Mouse (Mus musculus) thymus, postnatal 36 days (tissue): ENCODE data around the gene Ddx56.
A peak's percentile ranks its signal among the peaks of the same experiment; 100 is the strongest.

ENCODE experiments used
- DNase-seq, 2 experiments: peaks; one replicate each; pipeline ENCODE4 v3.0.0; 2022; ENCODE audit warnings: mixed read lengths in 2 of 2

Ddx56 gene

DNA sequence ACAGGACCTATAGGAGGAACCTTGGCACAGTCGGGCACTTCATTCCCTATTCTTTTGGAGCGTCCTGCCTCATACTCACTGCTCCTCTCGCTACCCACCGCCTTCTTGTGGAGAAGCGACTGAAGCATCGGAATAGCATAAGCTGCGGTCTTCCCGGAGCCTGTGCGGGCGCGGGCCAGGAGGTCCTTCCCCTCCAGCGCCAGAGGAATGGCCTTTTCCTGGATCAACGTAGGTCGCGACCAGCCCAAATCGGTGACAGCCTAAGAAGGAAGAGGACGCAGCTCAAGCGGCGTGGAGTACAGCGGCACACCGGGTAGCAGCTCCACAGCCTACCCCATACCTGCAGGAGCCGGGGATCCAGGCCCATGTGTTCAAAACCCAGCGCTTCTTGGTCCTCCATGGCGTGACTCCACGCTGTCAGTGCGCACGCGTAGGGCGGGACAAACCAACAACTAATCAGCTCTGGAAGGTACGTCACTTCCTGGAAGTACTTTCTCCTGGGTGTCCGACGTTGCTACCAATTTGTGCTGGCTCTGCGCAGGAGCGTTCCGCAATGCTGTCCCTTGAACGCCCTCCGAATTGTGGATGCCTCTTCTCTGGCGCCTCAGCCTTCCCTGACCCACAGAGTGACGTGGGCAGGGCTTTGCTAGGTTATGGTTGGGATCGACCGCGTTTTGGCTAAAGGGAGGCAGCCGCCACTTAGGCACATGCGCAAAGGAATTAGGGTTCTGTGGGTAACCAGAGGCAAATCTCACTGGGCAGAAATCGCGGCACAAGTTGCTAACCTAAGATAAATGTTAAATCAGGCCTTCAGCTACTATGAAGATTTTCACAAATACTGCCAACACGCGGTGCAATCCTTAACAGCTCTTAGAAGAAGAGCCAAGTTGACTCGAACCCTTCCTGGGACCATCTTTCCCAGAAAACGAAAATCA, at the start of gene Ddx56:
Gene Ddx56 (minus strand): TSS at position 453 of the 935 bp plus-strand sequence.
- DNase-seq, result peak; percentile 86 to 89

DNA sequence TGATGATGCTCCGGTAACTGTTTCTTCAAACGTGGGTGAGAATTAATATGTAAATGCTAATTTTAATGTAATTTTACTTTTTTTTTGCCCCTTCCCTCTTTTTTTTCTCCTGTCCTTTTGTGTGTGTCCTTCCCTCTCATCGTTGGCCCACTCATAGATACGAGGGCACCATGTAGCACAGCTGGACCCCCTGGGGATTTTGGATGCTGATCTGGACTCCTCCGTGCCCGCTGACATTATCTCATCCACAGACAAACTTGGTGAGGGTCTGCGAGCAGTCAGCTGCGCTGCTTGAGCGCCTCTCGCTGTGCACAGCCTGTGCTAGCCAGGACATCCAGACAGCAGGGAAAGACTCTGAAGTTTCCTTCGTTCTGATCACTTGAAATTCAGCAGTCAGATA, 49.2 kb upstream of the Ddx56 start:
- no peak for DNase-seq

DNA sequence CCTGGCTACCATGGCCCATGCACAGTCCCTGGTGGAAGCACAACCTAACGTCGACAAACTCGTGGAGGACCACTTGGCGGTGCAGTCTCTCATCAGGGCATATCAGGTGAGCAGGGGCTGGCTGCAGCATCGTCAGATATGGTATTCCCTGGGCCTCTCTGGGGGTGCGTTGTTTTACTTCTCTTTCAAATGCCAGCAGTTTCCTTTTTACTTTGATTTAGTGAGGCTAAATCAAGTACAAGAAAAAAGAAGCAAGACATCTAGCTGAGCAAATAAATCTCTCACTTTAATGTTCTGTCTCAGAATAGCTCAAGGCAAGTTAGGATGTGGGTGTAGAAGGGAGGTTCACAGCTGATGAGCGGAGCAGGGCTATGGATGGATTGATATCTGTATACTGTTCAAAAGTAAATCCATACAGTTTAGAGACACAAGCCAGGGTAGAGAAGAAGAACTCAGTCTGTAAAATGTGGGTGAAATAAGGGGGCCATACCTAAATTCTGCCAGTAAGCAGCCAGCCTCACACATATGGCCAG, 46.4 kb upstream of the Ddx56 start:
- DNase-seq, result no peak

- DNase-seq, result no peak
Observed at GRCm38 (mm10) chr11:6308181-6308580, 40.6 kb upstream of the Ddx56 start.

GRCm38 (mm10) chr11:6305943-6306430, 38.4 kb upstream of the Ddx56 start:
- no peak for DNase-seq

DNA sequence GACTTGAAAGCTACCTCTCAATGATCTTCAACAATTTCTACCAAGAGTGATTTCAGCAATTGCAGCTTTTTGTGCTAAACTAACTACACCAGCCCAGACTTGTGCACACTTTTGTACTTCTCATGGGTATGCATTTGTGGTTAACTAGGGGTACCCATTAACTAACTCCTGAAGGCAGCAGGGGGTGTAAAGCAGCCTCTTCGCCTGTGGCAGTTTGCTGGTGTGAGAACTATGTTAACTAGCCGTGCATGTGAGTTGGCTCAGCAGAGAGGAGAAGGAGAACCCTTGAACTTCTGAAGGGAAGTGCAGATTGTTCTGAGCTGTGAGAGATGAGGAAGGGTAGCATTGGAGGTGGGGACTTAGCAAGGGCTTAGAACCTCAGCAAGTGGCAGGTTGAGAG, 35.2 kb upstream of the Ddx56 start:
- no peak for DNase-seq

- no peak for DNase-seq
Observed at GRCm38 (mm10) chr11:6299435-6299834, 31.9 kb upstream of the Ddx56 start.

- DNase-seq, result no peak
Observed at GRCm38 (mm10) chr11:6296077-6296476, 28.5 kb upstream of the Ddx56 start.

DNA sequence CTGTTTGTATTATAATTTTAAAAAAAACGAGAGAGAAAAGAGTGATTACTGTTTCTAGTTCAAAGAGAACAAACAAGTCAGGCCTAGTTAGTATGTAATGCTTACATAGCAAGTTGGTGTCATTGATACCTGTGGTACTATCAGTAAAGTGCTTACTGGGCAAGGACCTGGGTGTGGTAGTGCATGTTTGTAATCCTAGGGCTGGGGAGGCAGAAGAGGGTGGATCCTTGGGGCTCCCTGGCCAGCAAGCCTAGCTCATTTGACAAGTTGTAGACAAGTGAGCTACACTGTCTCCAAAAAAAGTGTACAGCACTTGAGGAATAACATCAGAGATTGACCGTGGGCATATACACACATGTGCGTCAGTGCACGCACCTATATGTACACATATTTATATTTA, 27.1 kb upstream of the Ddx56 start:
- DNase-seq, result no peak

DNA sequence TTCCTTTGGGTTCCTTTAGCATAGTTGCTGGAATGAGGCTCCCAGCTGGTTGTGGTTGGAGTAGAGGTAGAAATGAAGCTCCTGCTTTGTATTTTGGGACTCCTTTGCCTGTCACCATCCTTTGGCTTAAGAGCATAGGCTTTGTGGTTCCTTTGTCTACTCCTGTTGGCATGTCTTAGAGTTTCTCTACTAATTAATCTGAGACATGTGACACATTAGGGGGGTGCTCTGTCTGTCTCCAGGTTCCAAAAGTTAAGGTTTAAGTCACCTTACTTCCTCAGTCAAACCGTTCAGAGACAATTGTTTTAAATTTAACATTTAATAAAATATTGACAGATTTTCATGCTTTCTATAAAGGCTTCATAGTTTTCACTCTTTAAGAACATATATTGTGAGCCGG, 26.0 kb upstream of the Ddx56 start:
- DNase-seq, result no peak

- no peak for DNase-seq
Observed at GRCm38 (mm10) chr11:6292988-6293349, 25.4 kb upstream of the Ddx56 start.

DNA sequence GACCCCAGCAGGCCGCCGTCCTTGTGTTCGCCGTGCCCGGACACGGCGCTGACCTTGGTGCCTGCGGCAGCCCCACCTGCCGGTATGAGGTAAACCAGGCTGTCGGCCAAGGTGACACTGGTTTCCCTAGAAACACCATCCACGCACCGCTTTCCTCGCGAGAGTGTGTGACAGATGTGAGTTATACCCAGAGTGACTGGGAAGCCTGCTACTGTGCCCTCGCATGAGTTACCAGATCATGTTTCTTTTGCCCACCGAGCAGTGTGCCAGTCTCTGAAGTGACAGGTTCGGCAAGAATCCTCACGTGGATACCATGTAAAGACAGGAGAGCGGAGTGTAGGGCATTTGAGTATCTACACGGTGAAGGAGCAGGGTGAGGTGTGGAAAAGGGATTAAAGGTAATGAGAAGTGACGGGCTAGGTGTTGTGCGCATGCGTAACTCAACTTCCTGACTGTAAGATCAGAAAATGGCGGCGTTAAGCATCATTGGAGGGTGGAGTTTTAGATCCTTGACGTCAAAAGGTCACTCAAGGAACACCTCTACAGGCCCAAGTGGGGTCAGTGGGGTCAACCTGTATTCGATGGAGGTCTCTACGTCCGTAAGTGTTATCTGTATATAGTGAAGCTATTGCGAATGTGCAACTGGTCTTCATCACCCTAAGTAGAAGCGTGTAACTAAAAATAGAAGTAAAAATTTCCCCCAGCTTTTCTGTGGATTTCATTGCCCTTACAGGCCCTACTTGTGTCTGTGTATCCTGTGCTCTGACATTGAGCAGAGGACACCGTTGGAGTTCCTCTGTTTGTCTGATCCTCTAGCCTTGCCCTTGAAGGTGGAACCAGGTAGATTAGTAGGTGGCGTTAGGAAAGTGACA, 24.8 kb upstream of the Ddx56 start:
- DNase-seq, result no peak

GRCm38 (mm10) chr11:6291401-6292115, 24.0 kb upstream of the Ddx56 start, which contains the start of gene Ogdh:
Ogdh (plus strand) TSS chr11:6291633.
- DNase-seq, result peak; percentile 98 to 99

GRCm38 (mm10) chr11:6290883-6291282, 23.3 kb upstream of the Ddx56 start:
- DNase-seq, result no peak

DNA sequence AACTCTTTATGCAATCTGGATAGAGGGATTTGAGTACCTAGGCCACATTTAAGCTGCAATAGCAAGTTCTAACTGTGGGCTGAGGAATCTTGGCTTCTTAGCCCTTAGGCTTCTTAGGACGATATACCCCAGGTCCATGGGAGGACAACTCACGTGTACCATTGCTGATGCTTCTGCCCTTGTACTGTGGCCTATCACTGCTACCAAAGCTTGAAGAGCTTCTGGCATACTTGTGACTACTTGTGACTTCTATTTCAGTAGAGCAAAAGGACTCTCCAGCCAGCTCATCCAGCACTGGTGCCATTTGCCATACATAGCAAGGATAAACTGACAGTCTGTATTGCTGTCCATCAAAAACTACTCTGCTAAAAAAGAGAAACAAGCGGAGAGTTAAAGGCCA, 22.6 kb upstream of the Ddx56 start:
- DNase-seq, result no peak

DNA sequence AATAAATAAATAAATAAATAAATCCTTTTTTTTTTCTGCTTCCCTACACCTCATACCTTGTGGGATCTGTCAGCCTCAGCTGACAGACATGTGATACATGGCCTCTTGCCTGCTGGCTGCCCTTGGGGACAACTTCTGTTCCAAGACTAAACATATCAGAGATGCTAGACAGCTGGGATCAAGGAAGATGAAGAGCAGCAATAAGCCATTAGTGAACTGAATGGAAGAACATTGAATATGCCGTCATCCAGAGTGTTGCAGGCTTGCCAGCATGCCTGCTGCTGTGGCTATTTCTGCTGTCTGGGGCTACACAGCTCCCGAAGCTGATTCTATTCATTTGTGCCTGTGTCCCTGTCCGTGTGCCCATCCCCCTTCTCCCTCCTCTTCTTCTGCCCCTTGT, 15.4 kb upstream of the Ddx56 start:
- no peak for DNase-seq

- no peak for DNase-seq
Observed at GRCm38 (mm10) chr11:6276466-6276865, 8.9 kb upstream of the Ddx56 start.

GRCm38 (mm10) chr11:6275094-6275484, 7.5 kb upstream of the Ddx56 start:
- no peak for DNase-seq

- peak; percentile 98 for DNase-seq
Observed at GRCm38 (mm10) chr11:6274387-6275093, 7.0 kb upstream of the Ddx56 start, which contains the start of gene Tmed4. Tmed4 (minus strand) TSS chr11:6274870.

GRCm38 (mm10) chr11:6273607-6274006, 6.0 kb upstream of the Ddx56 start:
- no peak for DNase-seq

- no peak for DNase-seq
Observed at GRCm38 (mm10) chr11:6266621-6267020, 951 bp downstream of the Ddx56 start.
